Mouse (Mus musculus) MEL-GATA-1-ER (cell line): ENCODE results near the gene Disp1.
A peak's percentile ranks its signal among the peaks of the same experiment; 100 is the strongest.

ENCODE experiments used
- DNase-seq: peaks from one replicate; pipeline ENCODE4 v3.0.0-alpha.2; 2012; ENCODE audit warnings: low read depth; ENCODE audit errors: extremely low read depth

Disp1 gene

GRCm38 (mm10) chr1:183134427-183134826 lies 86.9 kb downstream of the Disp1 start:
- DNase-seq, result peak; percentile 93

GRCm38 (mm10) chr1:183133440-183133839 lies 87.9 kb downstream of the Disp1 start:
- no peak for DNase-seq

GRCm38 (mm10) chr1:183127246-183127645 lies 94.1 kb downstream of the Disp1 start:
- DNase-seq, result no peak

GRCm38 (mm10) chr1:183123725-183124124 lies 97.6 kb downstream of the Disp1 start:
- no peak for DNase-seq

- no peak for DNase-seq
Observed at GRCm38 (mm10) chr1:183120341-183120923, 100.9 kb downstream of the Disp1 start.

- no peak for DNase-seq
Observed at GRCm38 (mm10) chr1:183117827-183118825, 103.2 kb downstream of the Disp1 start.

GRCm38 (mm10) chr1:183116946-183117826 lies 104.1 kb downstream of the Disp1 start:
- DNase-seq, result no peak

GRCm38 (mm10) chr1:183116441-183116840 lies 104.9 kb downstream of the Disp1 start:
- DNase-seq, result no peak

GRCm38 (mm10) chr1:183115076-183115475 lies 106.2 kb downstream of the Disp1 start:
- no peak for DNase-seq

GRCm38 (mm10) chr1:183114554-183114953 lies 106.8 kb downstream of the Disp1 start:
- no peak for DNase-seq

- no peak for DNase-seq
Observed at GRCm38 (mm10) chr1:183113546-183113945, 107.8 kb downstream of the Disp1 start.

GRCm38 (mm10) chr1:183107476-183107875 lies 113.8 kb downstream of the Disp1 start:
- no peak for DNase-seq

GRCm38 (mm10) chr1:183104696-183105095 lies 116.6 kb downstream of the Disp1 start:
- DNase-seq, result no peak

GRCm38 (mm10) chr1:183102775-183103174 lies 118.5 kb downstream of the Disp1 start:
- DNase-seq, result no peak

- no peak for DNase-seq
Observed at GRCm38 (mm10) chr1:183102153-183102552, 119.2 kb downstream of the Disp1 start.

GRCm38 (mm10) chr1:183101371-183101770 lies 120.0 kb downstream of the Disp1 start:
- DNase-seq, result no peak

GRCm38 (mm10) chr1:183100245-183100644 lies 121.1 kb downstream of the Disp1 start:
- no peak for DNase-seq

- no peak for DNase-seq
Observed at GRCm38 (mm10) chr1:183099686-183100085, 121.6 kb downstream of the Disp1 start.

- DNase-seq, result no peak
Observed at GRCm38 (mm10) chr1:183097606-183098005, 123.7 kb downstream of the Disp1 start.

- no peak for DNase-seq
Observed at GRCm38 (mm10) chr1:183095454-183096088, 125.8 kb downstream of the Disp1 start.

- no peak for DNase-seq
Observed at GRCm38 (mm10) chr1:183092296-183092695, 129.0 kb downstream of the Disp1 start.
